Mouse (Mus musculus): ENCODE data around the gene Gm9495. TPM values are rescaled to one million over a fixed set of nuclear protein-coding genes. Genes with fewer than 3 reads are reported as not detected.

The Gm9495 gene
- polyA plus RNA-seq (2015; fragmentation: Illumina TruSeq; extraction: RNeasy Lipid Tissue Mini Kit (QIAGEN cat#74804); ENCODE audit: insufficient read depth, low read depth, low replicate concordance): not detected

GRCm38 (mm10) chr8:69453465-69453864, at the start of gene Gm9495:
Gene Gm9495 (minus strand): TSS chr8:69453565.

Other genes with a start within 250 kb of the Gm9495 start
- 2.4 TPM for gene Zfp930, start 244.5 kb downstream of the Gm9495 start, polyA plus RNA-seq (2015; fragmentation: Illumina TruSeq; extraction: RNeasy Lipid Tissue Mini Kit (QIAGEN cat#74804); ENCODE audit: insufficient read depth, low read depth, low replicate concordance)
- 1.6 TPM for gene D130040H23Rik, start 182.5 kb downstream of the Gm9495 start, polyA plus RNA-seq (2015; fragmentation: Illumina TruSeq; extraction: RNeasy Lipid Tissue Mini Kit (QIAGEN cat#74804); ENCODE audit: insufficient read depth, low read depth, low replicate concordance)
- gene Gm7697, start 69.4 kb upstream of the Gm9495 start, polyA plus RNA-seq (2015; fragmentation: Illumina TruSeq; extraction: RNeasy Lipid Tissue Mini Kit (QIAGEN cat#74804); ENCODE audit: insufficient read depth, low read depth, low replicate concordance): not detected
- 4.2 TPM for gene Zfp868, start 172.0 kb upstream of the Gm9495 start, polyA plus RNA-seq (2015; fragmentation: Illumina TruSeq; extraction: RNeasy Lipid Tissue Mini Kit (QIAGEN cat#74804); ENCODE audit: insufficient read depth, low read depth, low replicate concordance)
- gene Zfp964, start 200.9 kb upstream of the Gm9495 start, polyA plus RNA-seq (2015; fragmentation: Illumina TruSeq; extraction: RNeasy Lipid Tissue Mini Kit (QIAGEN cat#74804); ENCODE audit: insufficient read depth, low read depth, low replicate concordance): 0.72 TPM

Data from pancreas, adult 10 weeks (tissue).